Mouse (Mus musculus) embryonic facial prominence, embryonic 14.5 days (tissue): ENCODE measurements at regions not wholly inside any gene's neighbourhood (a gene's known extent, or its start where the extent isn't known, plus 50 kb on each side); places are given as distances from the start of the nearest gene placed in this dataset.

ENCODE experiments used
- ATAC-seq: fragments of 200-750 bp; cut with Nextera tagmentation; 2 replicates; pipeline ENCODE4 v1.8.0; 2017; ENCODE audit warnings: low read depth, moderate number of reproducible peaks, moderate TSS enrichment
- DNase-seq: peaks from one replicate; pipeline ENCODE4 v3.0.0-alpha.2; 2015; ENCODE audit warnings: low spot score
- H3K27ac ChIP-seq: fragments of 300-500 bp; sonication (generic); replicated peaks from 2 replicates; pipeline ENCODE4 v1.5.1; 2014; ENCODE audit warnings: low read depth, mild to moderate bottlenecking, low read length, moderate library complexity
- H3K27me3 ChIP-seq: fragments of 300-500 bp; sonication (generic); replicated peaks from 2 replicates; pipeline ENCODE4 v1.6.1; 2014; ENCODE audit warnings: low read length; ENCODE audit not compliant: control insufficient read depth, insufficient read depth
- H3K36me3 ChIP-seq: fragments of 300-500 bp; sonication (generic); 2 replicates; pipeline ENCODE4 v1.6.1; 2014; ENCODE audit warnings: low read length, mixed read lengths; ENCODE audit not compliant: control insufficient read depth, insufficient read depth
- H3K4me1 ChIP-seq: fragments of 300-500 bp; sonication (generic); 2 replicates; pipeline ENCODE4 v1.6.1; 2014; ENCODE audit warnings: antibody characterized with exemption, low read length; ENCODE audit not compliant: control insufficient read depth, insufficient read depth
- H3K4me2 ChIP-seq: fragments of 300-500 bp; sonication (generic); 2 replicates; pipeline ENCODE4 v1.6.1; 2014; ENCODE audit warnings: low read depth, mild to moderate bottlenecking, low read length, moderate library complexity, mixed read lengths
- H3K4me3 ChIP-seq: fragments of 300-500 bp; sonication (generic); 2 replicates; pipeline ENCODE4 v1.5.1; 2014; ENCODE audit warnings: low read depth, mild to moderate bottlenecking, low read length
- H3K9ac ChIP-seq: fragments of 300-500 bp; sonication (generic); 2 replicates; pipeline ENCODE4 v1.6.1; 2014; ENCODE audit warnings: low read depth, mild to moderate bottlenecking, low read length, moderate library complexity, mixed read lengths
- H3K9me3 ChIP-seq: fragments of 300-500 bp; sonication (generic); 2 replicates; pipeline ENCODE4 v1.6.1; 2016; ENCODE audit warnings: low read length; ENCODE audit not compliant: control insufficient read depth
- WGBS: fragments of 180-500 bp; shearing (Covaris S2); extraction: QIAGEN DNeasy Blood & Tissue Kit; methylation state at CpG from one replicate; pipeline ENCODE4 v1.1.7; 2014; 5-methylcytosine and 5-hydroxymethylcytosine counted together

- H3K27ac ChIP-seq, result no peak overlapping the region
- ATAC-seq, result no peak
- no peaks in the 10 kb centered on the region for H3K9me3 ChIP-seq
- no peaks in the 10 kb centered on the region for H3K36me3 ChIP-seq
- H3K4me3 ChIP-seq, result no peak overlapping the region
- H3K4me2 ChIP-seq, result no peak overlapping the region
- WGBS, result 54% methylated on average over 4 of the region's 4 CpGs
- 0 out of 2 replicates have a peak, but pooled peaks cover 2% of the 10 kb centered on the region for H3K4me1 ChIP-seq
- no peak overlapping the region for H3K9ac ChIP-seq
- no peaks in the 10 kb centered on the region for H3K27me3 ChIP-seq
- DNase-seq, result no peak
Measured at GRCm38 (mm10) chrX:11748278-11748677, 411.9 kb downstream of the Bcor start.

GRCm38 (mm10) chrX:11752513-11752912 is 407.6 kb downstream of the Bcor start:
- H3K4me2 ChIP-seq, result no peak overlapping the region
- 74% methylated on average over 5 of the region's 5 CpGs for WGBS
- H3K36me3 ChIP-seq, result no peaks in the 10 kb centered on the region
- no peak overlapping the region for H3K27ac ChIP-seq
- 0 out of 2 replicates have a peak, but pooled peaks cover 5% of the 10 kb centered on the region for H3K4me1 ChIP-seq
- no peak overlapping the region for H3K4me3 ChIP-seq
- ATAC-seq (no peak), DNase-seq (no peak)
- H3K9ac ChIP-seq, result no peak overlapping the region
- no peaks in the 10 kb centered on the region; the same call in 1 of the 2 replicates for H3K27me3 ChIP-seq
- no peaks in the 10 kb centered on the region for H3K9me3 ChIP-seq

- no peak for ATAC-seq
- peak; percentile 5 for DNase-seq
- 0 out of 2 replicates have a peak overlapping the region, but pooled peaks have one; percentile 2 for H3K27ac ChIP-seq
Measured at GRCm38 (mm10) chrX:11752973-11753590, 407.1 kb downstream of the Bcor start.

GRCm38 (mm10) chrX:11755046-11755445 is 405.1 kb downstream of the Bcor start:
- Histone ChIP-seq H3K27me3 (no peaks in the 10 kb centered on the region; the same call in 1 of the 2 replicates), H3K4me2 (no peak overlapping the region), H3K36me3 (no peaks in the 10 kb centered on the region), H3K4me3 (no peak overlapping the region), H3K4me1 (0 out of 2 replicates have a peak, but pooled peaks cover 5% of the 10 kb centered on the region), H3K27ac (no peak overlapping the region), H3K9me3 (no peaks in the 10 kb centered on the region), H3K9ac (no peak overlapping the region)
- 86% methylated on average over 2 of the region's 2 CpGs for WGBS
- DNase-seq, result no peak
- ATAC-seq, result no peak

More at GRCm38 (mm10) chrX:11752973-11753590, 407.1 kb downstream of the Bcor start:
- WGBS, result 24% methylated on average over 13 of the region's 13 CpGs
- Histone ChIP-seq H3K4me1 (0 out of 2 replicates have a peak, but pooled peaks cover 5% of the 10 kb centered on the region), H3K9ac (no peak overlapping the region), H3K4me3 (no peak overlapping the region), H3K9me3 (no peaks in the 10 kb centered on the region), H3K36me3 (no peaks in the 10 kb centered on the region), H3K4me2 (no peak overlapping the region), H3K27me3 (no peaks in the 10 kb centered on the region; the same call in 1 of the 2 replicates)

GRCm38 (mm10) chrX:11763351-11764082 is 396.6 kb downstream of the Bcor start:
- Histone ChIP-seq H3K9ac (no peak overlapping the region), H3K4me3 (no peak overlapping the region), H3K9me3 (no peaks in the 10 kb centered on the region), H3K4me1 (no peaks in the 10 kb centered on the region), H3K36me3 (no peaks in the 10 kb centered on the region), H3K27ac (no peak overlapping the region), H3K4me2 (no peak overlapping the region), H3K27me3 (no peaks in the 10 kb centered on the region)
- 84% methylated on average over 17 of the region's 17 CpGs for WGBS
- DNase-seq, result no peak
- no peak for ATAC-seq

GRCm38 (mm10) chrX:11776236-11776899 is 383.8 kb downstream of the Bcor start:
- no peak overlapping the region for H3K27ac ChIP-seq
- 76% methylated on average over 6 of the region's 6 CpGs for WGBS

GRCm38 (mm10) chrX:11795010-11795409 is 365.1 kb downstream of the Bcor start:
- ATAC-seq (peak; percentile 15; the same call in 1 of the 2 replicates), DNase-seq (peak; percentile 47)
- Histone ChIP-seq H3K4me2 (no peak overlapping the region), H3K9ac (no peak overlapping the region), H3K4me3 (no peak overlapping the region), H3K36me3 (no peaks in the 10 kb centered on the region), H3K9me3 (no peaks in the 10 kb centered on the region), H3K4me1 (no peaks in the 10 kb centered on the region), H3K27me3 (peaks cover 3% of the 10 kb centered on the region; the same call in 1 of the 2 replicates), H3K27ac (no peak overlapping the region; the same call in 1 of the 2 replicates)
- 60% methylated on average over 6 of the region's 6 CpGs for WGBS

More at GRCm38 (mm10) chrX:11776236-11776899, 383.8 kb downstream of the Bcor start:
- Histone ChIP-seq H3K4me3 (no peak overlapping the region), H3K4me2 (no peak overlapping the region), H3K4me1 (no peaks in the 10 kb centered on the region), H3K9ac (no peak overlapping the region), H3K9me3 (no peaks in the 10 kb centered on the region), H3K27me3 (0 out of 2 replicates have a peak, but pooled peaks cover 2% of the 10 kb centered on the region), H3K36me3 (no peaks in the 10 kb centered on the region)
- peak; percentile 31 for DNase-seq
- ATAC-seq, result no peak

GRCm38 (mm10) chrX:11797870-11798269 is 362.3 kb downstream of the Bcor start:
- Histone ChIP-seq H3K27ac (no peak overlapping the region), H3K4me1 (no peaks in the 10 kb centered on the region), H3K36me3 (no peaks in the 10 kb centered on the region), H3K27me3 (peaks cover 6% of the 10 kb centered on the region; the same call in 1 of the 2 replicates), H3K9ac (no peak overlapping the region), H3K4me3 (no peak overlapping the region), H3K9me3 (no peaks in the 10 kb centered on the region), H3K4me2 (no peak overlapping the region)
- DNase-seq (no peak), ATAC-seq (no peak)
- 31% methylated on average over 10 of the region's 11 CpGs for WGBS
